Mouse (Mus musculus): ENCODE measurements around the gene F830045P16Rik. TPM values are rescaled to one million over a fixed set of nuclear protein-coding genes. Genes with fewer than 3 reads are reported as not detected.
"Not testable (repeated sequence)": the region's sequence is repeated elsewhere in the genome, so short reads cannot be mapped to it uniquely, and the experiment has no call there.

The F830045P16Rik gene
- polyA plus RNA-seq, 1 experiment = not detected

GRCm38 (mm10) chr2:129514401-129514667, 22.1 kb downstream of the F830045P16Rik start:
- no peaks in the 10 kb centered on the region for H3K4me1 ChIP-seq (ENCODE audit: control insufficient read depth, insufficient read depth, low read length)
- H3K4me3 ChIP-seq (ENCODE audit: insufficient read depth, low read length) = no peak overlapping the region
- TF ChIP-seq POLR2A (IDR thresholded peaks at IDR 0.05; ENCODE audit: low read depth, low read length) (no peak), CTCF (IDR thresholded peaks at IDR 0.05; ENCODE audit: borderline replicate concordance, insufficient read depth, low read length) (no peak)
- no peak overlapping the region for H3K27ac ChIP-seq (ENCODE audit: insufficient read depth, low read length)

DNA sequence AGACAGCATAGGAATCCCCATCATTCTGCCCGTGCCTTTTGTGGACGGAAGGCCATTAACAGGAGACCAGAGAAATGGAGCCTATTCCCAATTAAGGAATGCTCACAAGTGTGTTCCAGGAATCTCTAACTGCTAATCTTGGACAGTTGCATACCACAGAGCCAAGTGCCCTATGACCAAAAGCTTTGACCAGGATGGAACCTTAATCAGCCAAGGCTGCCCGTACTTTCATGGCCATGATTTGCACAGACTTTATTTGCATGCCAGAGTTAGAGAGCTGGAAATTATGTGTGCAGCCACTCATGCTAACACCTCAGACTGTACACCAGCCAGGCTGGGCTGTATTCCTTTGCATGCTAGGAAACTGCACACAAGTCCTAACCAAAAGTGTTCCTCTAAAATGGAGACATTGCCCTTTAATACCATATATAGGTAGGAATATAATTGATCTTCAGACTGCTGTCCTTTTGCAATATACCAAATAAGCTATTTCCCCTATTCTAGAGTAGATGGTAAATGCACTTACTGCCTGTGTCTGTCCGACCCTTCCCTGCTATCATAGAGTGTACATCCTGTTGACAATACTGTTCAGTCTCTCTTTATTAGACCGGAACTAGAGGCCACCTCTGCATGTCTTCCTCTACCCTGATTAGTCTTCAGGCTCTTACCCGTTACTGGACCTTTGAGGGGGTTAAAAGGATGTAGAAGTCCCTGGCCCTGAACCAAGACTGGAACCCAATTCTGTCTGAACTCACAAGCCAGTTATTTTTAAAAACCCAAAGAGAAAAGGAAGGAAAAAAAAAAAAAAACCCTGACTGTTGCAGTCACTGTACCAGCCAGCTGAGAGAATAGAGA, 22.6 kb downstream of the F830045P16Rik start:
- Histone ChIP-seq H3K27ac (ENCODE audit: insufficient read depth, low read length) (no peak overlapping the region), H3K4me3 (ENCODE audit: insufficient read depth, low read length) (no peak overlapping the region), H3K4me1 (ENCODE audit: control insufficient read depth, insufficient read depth, low read length) (no peaks in the 10 kb centered on the region)
- TF ChIP-seq CTCF (IDR thresholded peaks at IDR 0.05; ENCODE audit: borderline replicate concordance, insufficient read depth, low read length) = no peak
- TF ChIP-seq POLR2A (IDR thresholded peaks at IDR 0.05; ENCODE audit: low read depth, low read length) = no peak

- not testable (repeated sequence) for H3K4me3 ChIP-seq (ENCODE audit: insufficient read depth, low read length)
Observed at GRCm38 (mm10) chr2:129512147-129512546, 24.3 kb downstream of the F830045P16Rik start.

DNA sequence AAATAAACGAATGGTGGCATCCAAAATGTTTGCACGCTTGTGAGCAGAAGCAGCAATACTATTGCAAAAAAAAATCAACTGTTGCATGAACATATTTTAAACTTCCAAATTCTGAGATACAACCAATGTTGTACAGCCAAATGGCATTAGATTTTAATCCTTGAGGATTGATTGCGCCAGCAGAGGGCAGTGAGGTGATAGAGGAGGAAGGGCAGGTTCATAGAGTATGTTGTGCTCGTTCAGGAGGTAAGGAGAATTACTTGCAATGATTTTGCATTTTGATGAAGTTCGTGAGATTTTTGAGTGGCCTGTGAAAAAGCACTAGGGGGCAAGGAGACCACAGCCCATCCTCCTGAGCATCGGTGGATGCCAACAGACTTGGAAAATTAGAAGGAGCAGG, 33.8 kb downstream of the F830045P16Rik start:
- TF ChIP-seq POLR2A (IDR thresholded peaks at IDR 0.05; ENCODE audit: low read depth, low read length) (no peak), CTCF (IDR thresholded peaks at IDR 0.05; ENCODE audit: borderline replicate concordance, insufficient read depth, low read length) (peak; percentile 30; the same call in 1 of the 2 replicates)
- Histone ChIP-seq H3K4me1 (ENCODE audit: control insufficient read depth, insufficient read depth, low read length) (no peaks in the 10 kb centered on the region), H3K4me3 (ENCODE audit: insufficient read depth, low read length) (no peak overlapping the region), H3K27ac (ENCODE audit: insufficient read depth, low read length) (no peak overlapping the region)

More at GRCm38 (mm10) chr2:129512147-129512546, 24.3 kb downstream of the F830045P16Rik start:
- H3K27ac ChIP-seq (ENCODE audit: insufficient read depth, low read length); H3K4me1 ChIP-seq (ENCODE audit: control insufficient read depth, insufficient read depth, low read length): not testable (repeated sequence)

- no peak for TF ChIP-seq POLR2A (IDR thresholded peaks at IDR 0.05; ENCODE audit: low read depth, low read length)
- H3K27ac ChIP-seq (ENCODE audit: insufficient read depth, low read length) = no peak overlapping the region
Observed at GRCm38 (mm10) chr2:129489496-129490285, 46.7 kb downstream of the F830045P16Rik start.

DNA sequence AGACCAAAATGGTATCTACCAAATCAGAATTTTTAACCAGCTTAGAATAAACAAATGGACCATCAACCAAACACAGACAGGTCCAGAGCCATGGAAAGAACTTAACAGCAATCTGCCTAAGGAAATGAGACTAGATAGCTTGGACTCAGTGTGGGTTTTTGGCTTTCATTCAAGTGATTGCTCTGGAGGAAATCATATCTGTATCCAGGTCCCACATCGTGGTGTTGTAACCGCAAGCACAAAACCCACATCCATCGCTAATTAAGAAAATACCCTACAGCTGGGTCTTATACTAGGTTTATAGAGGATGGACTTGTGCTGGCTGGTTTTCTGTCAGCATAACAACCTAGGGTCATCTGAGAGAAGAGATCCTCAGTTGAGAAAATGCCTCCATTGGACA, 53.3 kb downstream of the F830045P16Rik start:
- Histone ChIP-seq H3K4me1 (ENCODE audit: control insufficient read depth, insufficient read depth, low read length) (no peaks in the 10 kb centered on the region), H3K27ac (ENCODE audit: insufficient read depth, low read length) (no peak overlapping the region), H3K4me3 (ENCODE audit: insufficient read depth, low read length) (no peak overlapping the region)
- TF ChIP-seq CTCF (IDR thresholded peaks at IDR 0.05; ENCODE audit: borderline replicate concordance, insufficient read depth, low read length) = no peak
- no peak for TF ChIP-seq POLR2A (IDR thresholded peaks at IDR 0.05; ENCODE audit: low read depth, low read length)

More at GRCm38 (mm10) chr2:129489496-129490285, 46.7 kb downstream of the F830045P16Rik start:
- H3K4me1 ChIP-seq (ENCODE audit: control insufficient read depth, insufficient read depth, low read length) = no peaks in the 10 kb centered on the region
- no peak overlapping the region for H3K4me3 ChIP-seq (ENCODE audit: insufficient read depth, low read length)

GRCm38 (mm10) chr2:129471905-129472304, 64.5 kb downstream of the F830045P16Rik start:
- Histone ChIP-seq H3K4me1 (ENCODE audit: control insufficient read depth, insufficient read depth, low read length) (no peaks in the 10 kb centered on the region), H3K4me3 (ENCODE audit: insufficient read depth, low read length) (no peak overlapping the region), H3K27ac (ENCODE audit: insufficient read depth, low read length) (no peak overlapping the region)
- TF ChIP-seq CTCF (IDR thresholded peaks at IDR 0.05; ENCODE audit: borderline replicate concordance, insufficient read depth, low read length) = no peak
- no peak for TF ChIP-seq POLR2A (IDR thresholded peaks at IDR 0.05; ENCODE audit: low read depth, low read length)

- TF ChIP-seq POLR2A (IDR thresholded peaks at IDR 0.05; ENCODE audit: low read depth, low read length) = no peak
- no peak for TF ChIP-seq CTCF (IDR thresholded peaks at IDR 0.05; ENCODE audit: borderline replicate concordance, insufficient read depth, low read length)
- Histone ChIP-seq H3K4me3 (ENCODE audit: insufficient read depth, low read length) (no peak overlapping the region), H3K4me1 (ENCODE audit: control insufficient read depth, insufficient read depth, low read length) (no peaks in the 10 kb centered on the region), H3K27ac (ENCODE audit: insufficient read depth, low read length) (no peak overlapping the region)
Observed at GRCm38 (mm10) chr2:129470839-129471238, 65.6 kb downstream of the F830045P16Rik start.

DNA sequence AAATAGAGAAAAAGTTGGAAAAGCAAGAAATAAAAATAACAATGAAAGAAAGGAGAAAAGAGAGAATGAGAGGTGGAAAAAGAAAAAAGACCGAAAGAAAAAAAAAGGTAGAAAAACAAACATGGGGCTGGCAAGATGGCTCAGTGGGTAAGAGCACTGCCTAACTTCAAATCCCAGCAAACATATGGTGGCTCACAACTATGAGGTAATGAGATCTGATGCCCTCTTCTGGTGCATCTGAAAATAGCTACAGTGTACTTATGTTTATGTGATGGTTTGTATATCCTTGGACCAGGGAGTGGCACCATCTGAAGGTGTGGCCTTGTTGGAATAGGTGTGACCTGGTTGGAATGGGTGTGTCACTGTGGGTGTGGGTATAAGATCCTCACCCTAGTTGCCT, 97.6 kb downstream of the F830045P16Rik start:
- H3K4me1 ChIP-seq (ENCODE audit: control insufficient read depth, insufficient read depth, low read length); H3K27ac ChIP-seq (ENCODE audit: insufficient read depth, low read length); H3K4me3 ChIP-seq (ENCODE audit: insufficient read depth, low read length): not testable (repeated sequence)

- TF ChIP-seq POLR2A (IDR thresholded peaks at IDR 0.05; ENCODE audit: low read depth, low read length) (no peak), CTCF (IDR thresholded peaks at IDR 0.05; ENCODE audit: borderline replicate concordance, insufficient read depth, low read length) (no peak)
- Histone ChIP-seq H3K27ac (ENCODE audit: insufficient read depth, low read length) (no peak overlapping the region), H3K4me3 (ENCODE audit: insufficient read depth, low read length) (no peak overlapping the region), H3K4me1 (ENCODE audit: control insufficient read depth, insufficient read depth, low read length) (no peaks in the 10 kb centered on the region)
Observed at GRCm38 (mm10) chr2:129435154-129435553, 101.2 kb downstream of the F830045P16Rik start.
